Mouse (Mus musculus): ENCODE measurements around the gene Upf1. TPM values are rescaled to one million over a fixed set of nuclear protein-coding genes. Genes with fewer than 3 reads are reported as not detected.

Gene Upf1
- total RNA-seq (2021): 10 to 100 TPM; 66.0 to 70.0 TPM
- long read RNA-seq, experiment 1, full-length matches to known transcripts: 86 of 137 reads
- long read RNA-seq, experiment 1, partial matches to known transcripts: 23 of 137 reads
- long read RNA-seq, experiment 1, other reads (novel, unspliced or antisense): 28 of 137 reads
- long read RNA-seq, experiment 2, full-length matches to known transcripts: 71 of 119 reads
- long read RNA-seq, experiment 2, partial matches to known transcripts: 21 of 119 reads
- long read RNA-seq, experiment 2, other reads (novel, unspliced or antisense): 27 of 119 reads

GRCm38 (mm10) chr8:70353194-70353817 is at the start of gene Upf1:
TSS of gene Upf1 (minus strand) at chr8:70353278.
- Histone ChIP-seq H3K4me3 (peak within 1 kb of the TSS; percentile 87), H3K27ac (peak within 1 kb of the TSS; percentile 90)
- no peak for TF ChIP-seq CTCF (IDR thresholded peaks at IDR 0.05)
- intact Hi-C loops (cut with DNase I): loop anchor here (5.0 to 10.0 kb wide), 2 partner anchors 64 to 151 kb away; partner anchors contain the start of gene Rex1bd
- peak; percentile 100 for DNase-seq (ENCODE audit: extremely low spot score in 1 of 2, low spot score in 2 of 2)

DNA sequence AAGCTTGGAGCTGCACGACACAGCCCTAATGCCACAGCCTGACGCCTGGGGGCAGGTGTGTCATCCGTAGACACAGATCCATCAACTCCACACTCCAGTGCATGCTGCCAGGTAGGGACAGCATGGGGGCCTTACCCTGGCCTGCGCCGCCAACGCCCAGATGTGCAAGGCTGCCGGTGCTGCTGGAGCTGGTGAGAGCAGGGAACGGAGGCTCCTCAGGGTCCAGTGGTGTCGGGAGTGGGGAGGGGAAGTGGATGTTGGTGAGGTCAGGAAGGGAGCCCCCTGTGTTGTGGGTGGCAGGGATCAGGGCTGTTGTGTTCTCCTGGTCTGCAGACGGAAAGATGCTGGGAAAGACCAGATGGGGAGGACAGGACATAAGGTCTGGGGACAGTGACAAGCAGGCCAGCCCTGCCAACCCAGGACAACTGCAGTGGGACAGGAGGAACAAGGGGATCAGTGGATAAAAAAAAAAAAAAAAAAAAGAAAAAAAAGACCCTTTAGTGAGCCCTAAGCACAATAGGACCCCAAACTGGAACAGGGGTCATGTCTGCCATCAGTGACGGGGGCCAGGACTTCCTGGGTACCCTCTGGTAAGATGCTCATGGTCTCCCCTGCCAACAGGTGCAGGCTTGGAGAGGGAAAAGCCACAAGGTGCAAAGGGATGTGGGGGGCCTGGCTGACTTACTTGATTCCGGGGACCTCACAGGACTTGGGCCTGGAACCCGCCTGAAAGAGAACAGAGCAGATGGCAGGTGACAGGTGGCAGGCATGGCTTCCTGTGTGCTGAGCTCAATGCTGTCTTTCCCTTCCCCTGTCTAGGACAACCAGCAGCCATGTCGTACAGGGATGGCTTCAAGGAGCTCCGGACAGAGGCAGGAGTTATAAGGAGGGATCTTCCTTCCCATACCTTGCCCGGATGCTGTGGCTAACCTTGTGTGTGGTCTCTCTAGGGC is 44.8 kb upstream of the Upf1 start:
- no peak overlapping the region for H3K27ac ChIP-seq
- no peak overlapping the region for H3K4me3 ChIP-seq
- DNase-seq (ENCODE audit: extremely low spot score in 1 of 2, low spot score in 2 of 2): no peak
- intact Hi-C loops (cut with DNase I): no loop called here
- no peak for TF ChIP-seq CTCF (IDR thresholded peaks at IDR 0.05)

GRCm38 (mm10) chr8:70396184-70396583 is 43.1 kb upstream of the Upf1 start:
- no peak for TF ChIP-seq CTCF (IDR thresholded peaks at IDR 0.05)
- Histone ChIP-seq H3K4me3 (no peak overlapping the region), H3K27ac (no peak overlapping the region)
- intact Hi-C loops (cut with DNase I): no loop called here
- DNase-seq (ENCODE audit: extremely low spot score in 1 of 2, low spot score in 2 of 2): no peak

GRCm38 (mm10) chr8:70395649-70396048 is 42.6 kb upstream of the Upf1 start:
- TF ChIP-seq CTCF (IDR thresholded peaks at IDR 0.05): no peak
- intact Hi-C loops (cut with DNase I): no loop called here
- no peak for DNase-seq (ENCODE audit: extremely low spot score in 1 of 2, low spot score in 2 of 2)
- Histone ChIP-seq H3K27ac (no peak overlapping the region), H3K4me3 (no peak overlapping the region)

DNA sequence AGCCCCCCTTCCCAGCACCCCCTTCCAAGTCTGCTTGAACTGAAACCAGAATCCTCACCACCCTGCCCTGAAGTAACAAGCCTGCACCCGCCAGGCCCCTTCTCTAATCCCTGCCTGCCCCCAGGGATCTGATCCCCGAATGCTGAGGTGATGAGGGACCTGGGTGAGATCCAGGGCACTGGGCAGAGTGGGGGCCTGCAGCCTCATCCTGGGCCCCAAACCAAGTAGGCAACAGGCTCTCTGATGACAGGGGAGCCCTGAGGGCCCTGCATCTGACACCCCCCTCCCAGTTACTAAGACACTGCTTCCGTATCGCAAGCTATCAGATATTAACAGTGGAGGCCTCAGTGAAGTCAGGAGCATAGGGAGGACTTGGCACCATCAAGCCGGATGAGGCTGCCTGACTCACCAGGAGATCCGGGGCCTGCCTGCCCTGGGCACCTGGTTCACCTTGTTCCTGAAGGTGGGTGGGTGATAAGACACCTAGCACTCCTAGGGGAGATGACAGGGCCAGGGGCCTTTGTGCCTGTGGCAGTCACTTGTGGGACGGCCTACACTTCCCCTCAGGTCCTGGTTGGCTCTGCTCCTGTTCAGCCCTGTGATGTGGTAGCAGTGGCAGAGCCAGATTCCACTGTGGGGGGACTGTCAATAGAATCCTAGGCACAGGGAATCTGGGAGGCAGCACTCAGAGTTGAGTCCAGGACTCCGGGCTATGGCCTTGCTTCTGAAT is 41.4 kb upstream of the Upf1 start:
- TF ChIP-seq CTCF (IDR thresholded peaks at IDR 0.05): no peak
- intact Hi-C loops (cut with DNase I): no loop called here
- DNase-seq (ENCODE audit: extremely low spot score in 1 of 2, low spot score in 2 of 2): no peak
- Histone ChIP-seq H3K4me3 (no peak overlapping the region), H3K27ac (no peak overlapping the region)

DNA sequence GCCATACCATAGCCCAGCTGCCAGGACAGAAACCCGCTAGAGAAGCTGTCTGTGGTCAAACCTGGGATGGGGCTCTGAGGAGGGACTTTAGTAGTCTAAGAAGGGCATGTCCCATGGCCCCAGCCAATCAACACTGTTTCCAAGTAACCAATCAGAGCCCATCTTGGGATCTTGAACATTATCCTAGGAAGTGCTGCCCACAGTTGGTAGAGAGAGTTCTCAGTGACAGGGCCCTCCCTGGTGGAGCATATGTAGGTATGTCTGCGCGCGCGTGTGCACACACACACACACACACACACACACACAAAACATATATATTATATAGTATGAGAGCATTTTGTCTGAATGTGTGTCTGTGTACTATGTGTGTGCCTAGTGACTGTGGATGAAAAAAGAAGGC is 40.0 kb upstream of the Upf1 start:
- no peak overlapping the region for H3K27ac ChIP-seq
- TF ChIP-seq CTCF (IDR thresholded peaks at IDR 0.05): no peak
- intact Hi-C loops (cut with DNase I): no loop called here
- DNase-seq (ENCODE audit: extremely low spot score in 1 of 2, low spot score in 2 of 2): no peak
- no peak overlapping the region for H3K4me3 ChIP-seq

DNA sequence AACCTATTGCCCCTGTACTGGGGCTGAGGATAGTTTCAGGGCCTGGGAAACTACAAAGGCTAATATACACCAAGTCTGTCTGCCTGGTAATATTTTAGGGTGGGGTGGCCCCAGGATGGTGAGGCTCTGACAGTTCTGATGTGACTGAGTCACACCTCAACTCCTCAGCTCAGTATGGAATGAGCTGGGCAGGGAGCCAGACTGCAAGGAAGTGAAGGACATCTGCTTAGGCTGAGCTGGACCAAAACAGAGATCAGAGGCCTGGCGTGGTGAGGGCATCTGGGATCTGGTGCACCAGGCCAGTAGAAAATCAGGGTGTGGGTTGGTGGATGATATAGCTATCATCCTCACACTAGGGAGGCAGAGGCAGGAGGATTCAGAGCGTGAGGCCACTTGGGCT is 36.6 kb upstream of the Upf1 start:
- no peak overlapping the region for H3K4me3 ChIP-seq
- no peak overlapping the region for H3K27ac ChIP-seq
- TF ChIP-seq CTCF (IDR thresholded peaks at IDR 0.05): no peak
- no peak for DNase-seq (ENCODE audit: extremely low spot score in 1 of 2, low spot score in 2 of 2)
- intact Hi-C loops (cut with DNase I): no loop called here

DNA sequence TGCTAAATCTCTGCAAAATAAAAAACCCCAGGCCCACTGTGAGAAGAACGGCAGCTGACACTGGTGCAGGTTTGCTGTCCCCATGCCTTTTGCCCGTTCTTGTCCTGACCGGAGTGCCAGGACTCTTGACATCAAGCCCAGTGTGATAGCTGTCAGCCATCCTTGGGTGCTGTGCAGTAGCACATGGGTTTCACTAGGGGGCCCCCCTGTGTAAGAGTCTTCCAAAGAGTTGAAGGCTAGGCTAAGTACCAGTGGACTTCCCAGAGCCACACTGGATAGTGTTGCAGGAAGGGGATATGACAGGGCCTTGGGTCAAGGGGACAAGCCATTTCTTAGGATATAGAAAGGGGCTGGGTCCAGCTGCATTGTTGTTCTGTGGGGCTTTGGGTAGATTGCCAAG is 30.2 kb upstream of the Upf1 start:
- TF ChIP-seq CTCF (IDR thresholded peaks at IDR 0.05): peak; percentile 96

GRCm38 (mm10) chr8:70380069-70380468 is 27.0 kb upstream of the Upf1 start:
- no peak for DNase-seq (ENCODE audit: extremely low spot score in 1 of 2, low spot score in 2 of 2)
- TF ChIP-seq CTCF (IDR thresholded peaks at IDR 0.05): no peak
- Histone ChIP-seq H3K4me3 (no peak overlapping the region), H3K27ac (no peak overlapping the region)
- intact Hi-C loops (cut with DNase I): no loop called here

More for the DNA sequence above, 30.2 kb upstream of the Upf1 start:
- DNase-seq (ENCODE audit: extremely low spot score in 1 of 2, low spot score in 2 of 2): peak; percentile 51 to 65
- Histone ChIP-seq H3K4me3 (no peak overlapping the region), H3K27ac (no peak overlapping the region)
- intact Hi-C loops (cut with DNase I): loop anchor here (1.0 kb wide), 1 partner anchor 123 kb away; the partner anchor contains the start of gene Rex1bd

DNA sequence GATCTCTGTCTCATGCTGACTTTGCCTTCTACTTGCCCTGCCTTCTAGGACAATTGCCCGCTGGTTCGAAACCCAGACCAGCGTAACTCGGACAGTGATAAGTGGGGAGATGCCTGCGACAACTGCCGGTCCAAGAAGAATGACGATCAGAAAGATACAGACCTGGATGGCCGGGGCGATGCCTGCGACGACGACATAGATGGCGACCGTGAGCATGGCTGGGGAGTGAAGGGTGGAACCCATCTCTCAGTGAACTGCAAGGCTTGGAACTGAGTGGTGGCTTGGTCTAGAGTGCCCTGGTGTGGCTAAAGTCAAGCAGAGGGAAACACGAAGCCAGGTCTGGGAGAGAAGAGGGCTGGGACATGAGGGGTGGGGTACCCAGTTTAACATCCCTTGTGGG is 24.0 kb upstream of the Upf1 start:
- intact Hi-C loops (cut with DNase I): no loop called here

DNA sequence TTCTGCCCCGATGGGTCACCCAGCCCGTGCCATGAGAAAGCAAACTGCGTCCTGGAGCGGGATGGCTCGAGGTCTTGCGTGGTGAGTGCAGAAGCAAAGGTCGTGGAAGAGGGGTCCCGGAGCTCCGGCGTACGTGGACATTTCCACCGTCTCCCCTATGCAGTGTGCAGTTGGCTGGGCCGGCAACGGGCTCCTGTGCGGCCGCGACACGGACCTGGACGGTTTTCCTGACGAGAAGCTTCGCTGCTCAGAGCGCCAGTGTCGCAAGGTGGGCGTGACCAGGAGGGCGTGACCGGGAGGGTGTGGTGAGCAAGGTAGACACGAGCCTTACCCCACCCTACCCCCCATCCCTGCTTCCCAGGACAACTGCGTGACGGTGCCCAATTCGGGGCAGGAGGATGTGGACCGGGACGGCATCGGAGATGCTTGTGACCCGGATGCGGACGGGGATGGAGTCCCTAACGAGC is 23.2 kb upstream of the Upf1 start:
- H3K4me3 ChIP-seq: no peak overlapping the region

More for the DNA sequence above, 24.0 kb upstream of the Upf1 start:
- TF ChIP-seq CTCF (IDR thresholded peaks at IDR 0.05): no peak; the same call in 1 of the 2 replicates
- H3K4me3 ChIP-seq: no peak overlapping the region
- H3K27ac ChIP-seq: no peak overlapping the region
- DNase-seq (ENCODE audit: extremely low spot score in 1 of 2, low spot score in 2 of 2): no peak

More for the DNA sequence above, 23.2 kb upstream of the Upf1 start:
- no peak for TF ChIP-seq CTCF (IDR thresholded peaks at IDR 0.05)
- H3K27ac ChIP-seq: no peak overlapping the region
- no peak for DNase-seq (ENCODE audit: extremely low spot score in 1 of 2, low spot score in 2 of 2)
- intact Hi-C loops (cut with DNase I): no loop called here
